Mouse (Mus musculus) kidney, adult 2 months (tissue): ENCODE results near the gene Dennd2a. TPM values are rescaled to one million over a fixed set of nuclear protein-coding genes. Genes with fewer than 3 reads are reported as not detected.

Experiments
- DNase-seq: peaks from one replicate; pipeline ENCODE4 v3.0.0; 2021
- H3K27ac ChIP-seq: fragments of 200-500 bp; 2 replicates; pipeline ENCODE4 v1.5.1; 2012; ENCODE audit warnings: low read depth, low read length, control low read depth, inconsistent platforms; ENCODE audit not compliant: insufficient read depth
- H3K27me3 ChIP-seq: fragments of 200-500 bp; replicated peaks from 2 replicates; pipeline ENCODE4 v1.6.1; 2012; ENCODE audit warnings: mild to moderate bottlenecking, moderate library complexity, low read length, inconsistent platforms; ENCODE audit not compliant: control insufficient read depth, insufficient read depth
- H3K36me3 ChIP-seq: fragments of 200-500 bp; 2 replicates; pipeline ENCODE4 v1.6.1; 2012; ENCODE audit warnings: mild to moderate bottlenecking, moderate library complexity, low read length, inconsistent platforms; ENCODE audit not compliant: control insufficient read depth, insufficient read depth
- H3K4me1 ChIP-seq: fragments of 200-500 bp; 2 replicates; pipeline ENCODE4 v1.6.1; 2011; ENCODE audit warnings: low read length; ENCODE audit not compliant: control insufficient read depth, insufficient read depth
- H3K4me3 ChIP-seq: fragments of 200-500 bp; 2 replicates; pipeline ENCODE4 v1.5.1; 2011; ENCODE audit warnings: mild to moderate bottlenecking, low read depth, low read length, control low read depth; ENCODE audit not compliant: insufficient read depth
- CTCF ChIP-seq: fragments of 200-500 bp; conservative IDR thresholded peaks from 2 replicates; pipeline ENCODE4 v1.5.1; 2011; ENCODE audit warnings: low read depth, mild to moderate bottlenecking, control low read depth, low read length, moderate library complexity, mixed read lengths; ENCODE audit not compliant: insufficient read depth, insufficient read length
- POLR2A ChIP-seq: fragments of 200-500 bp; IDR thresholded peaks from one replicate; pipeline ENCODE4 v1.6.1; 2011; ENCODE audit warnings: low read depth, low read length, control low read depth
- WGBS: fragments of 180-500 bp; shearing (Covaris S2); methylation state at CpG from one replicate; pipeline ENCODE4 v1.1.7; 2018; 5-methylcytosine and 5-hydroxymethylcytosine counted together
- polyA plus RNA-seq: library from polyadenylated mRNA; depleted of rRNA; stranded (reverse); fragments of >200 nt; gene quantifications from 2 replicates; pipeline ENCODE4 v1.2.3, GENCODE M21; 2012

Gene Dennd2a
- polyA plus RNA-seq, 1 experiment, result 6.6 TPM

- no peaks in the 10 kb centered on the region for H3K36me3 ChIP-seq
- no peak for DNase-seq
- no peak overlapping the region for H3K4me3 ChIP-seq
- H3K27ac ChIP-seq, result no peak overlapping the region
- H3K27me3 ChIP-seq, result no peaks in the 10 kb centered on the region
- 92% methylated on average over 4 of the region's 4 CpGs for WGBS
- TF ChIP-seq CTCF (no peak), POLR2A (no peak)
- peaks cover 10% of the 10 kb centered on the region; the same call in 1 of the 2 replicates for H3K4me1 ChIP-seq
Measured at GRCm38 (mm10) chr6:39591481-39591880, 33.8 kb upstream of the Dennd2a start.

- H3K36me3 ChIP-seq, result peaks cover 3% of the 10 kb centered on the region; the same call in 1 of the 2 replicates
- H3K27ac ChIP-seq, result no peak within 1 kb of the TSS
- TF ChIP-seq CTCF (no peak), POLR2A (no peak)
- no peaks in the 10 kb centered on the region for H3K27me3 ChIP-seq
- H3K4me3 ChIP-seq, result no peak within 1 kb of the TSS
- H3K4me1 ChIP-seq, result no peaks in the 10 kb centered on the region
- 96% methylated on average over 6 of the region's 6 CpGs for WGBS
- DNase-seq, result no peak
Measured at GRCm38 (mm10) chr6:39585517-39585916, 27.9 kb upstream of the Dennd2a start, which contains the start of gene Gm42420. Gene Gm42420 (plus strand): TSS chr6:39585753.

- 80% methylated on average over 7 of the region's 7 CpGs for WGBS
- H3K4me1 ChIP-seq, result no peaks in the 10 kb centered on the region
- no peaks in the 10 kb centered on the region for H3K27me3 ChIP-seq
- no peak overlapping the region for H3K4me3 ChIP-seq
- no peak for DNase-seq
- no peak overlapping the region for H3K27ac ChIP-seq
- TF ChIP-seq POLR2A, result no peak
- no peak for TF ChIP-seq CTCF
- peaks cover 4% of the 10 kb centered on the region for H3K36me3 ChIP-seq
Measured at GRCm38 (mm10) chr6:39581087-39581784, 23.6 kb upstream of the Dennd2a start.

- TF ChIP-seq CTCF, result no peak
- no peak for TF ChIP-seq POLR2A
- H3K27ac ChIP-seq, result no peak overlapping the region
- H3K27me3 ChIP-seq, result no peaks in the 10 kb centered on the region
- H3K36me3 ChIP-seq, result peaks cover 4% of the 10 kb centered on the region
- no peaks in the 10 kb centered on the region for H3K4me1 ChIP-seq
- no peak for DNase-seq
- WGBS, result 89% methylated on average over 1 of the region's 2 CpGs
- H3K4me3 ChIP-seq, result no peak overlapping the region
Measured at GRCm38 (mm10) chr6:39580558-39580957, 22.9 kb upstream of the Dennd2a start.

- no peaks in the 10 kb centered on the region; the same call in 1 of the 2 replicates for H3K4me1 ChIP-seq
- WGBS, result 80% methylated on average over 7 of the region's 7 CpGs
- H3K27me3 ChIP-seq, result no peaks in the 10 kb centered on the region
- no peak overlapping the region for H3K27ac ChIP-seq
- DNase-seq, result no peak
- no peak for TF ChIP-seq CTCF
- no peak for TF ChIP-seq POLR2A
- no peak overlapping the region for H3K4me3 ChIP-seq
- peaks cover 4% of the 10 kb centered on the region for H3K36me3 ChIP-seq
Measured at GRCm38 (mm10) chr6:39579552-39579951, 21.9 kb upstream of the Dennd2a start.

GRCm38 (mm10) chr6:39574951-39575350 lies 17.3 kb upstream of the Dennd2a start:
- no peak for DNase-seq
- Histone ChIP-seq H3K4me3 (peak overlapping the region; percentile 85), H3K27me3 (no peaks in the 10 kb centered on the region), H3K4me1 (no peaks in the 10 kb centered on the region; the same call in 1 of the 2 replicates), H3K27ac (no peak overlapping the region), H3K36me3 (peaks cover 1% of the 10 kb centered on the region)
- no peak for TF ChIP-seq CTCF
- TF ChIP-seq POLR2A, result no peak
- WGBS, result 51% methylated on average over 7 of the region's 7 CpGs

GRCm38 (mm10) chr6:39574555-39574869 lies 16.8 kb upstream of the Dennd2a start:
- H3K4me1 ChIP-seq, result no peaks in the 10 kb centered on the region; the same call in 1 of the 2 replicates
- H3K36me3 ChIP-seq, result peaks cover 1% of the 10 kb centered on the region
- DNase-seq, result peak; percentile 34
- 26% methylated on average over 10 of the region's 10 CpGs for WGBS
- peak overlapping the region; percentile 85 for H3K4me3 ChIP-seq
- no peak for TF ChIP-seq CTCF
- no peak for TF ChIP-seq POLR2A
- H3K27me3 ChIP-seq, result no peaks in the 10 kb centered on the region
- no peak overlapping the region; the same call in 1 of the 2 replicates for H3K27ac ChIP-seq
